Mouse (Mus musculus) urinary bladder, postnatal 4 days (tissue): ENCODE measurements at regions not wholly inside any gene's neighbourhood (a gene's known extent, or its start where the extent isn't known, plus 50 kb on each side); places are given as distances from the start of the nearest gene placed in this dataset.

Source experiments
- DNase-seq, 2 experiments: peaks; one replicate each; pipeline ENCODE4 v3.0.0; 2021 to 2022; ENCODE audit warnings: low spot score in 2 of 2

DNA sequence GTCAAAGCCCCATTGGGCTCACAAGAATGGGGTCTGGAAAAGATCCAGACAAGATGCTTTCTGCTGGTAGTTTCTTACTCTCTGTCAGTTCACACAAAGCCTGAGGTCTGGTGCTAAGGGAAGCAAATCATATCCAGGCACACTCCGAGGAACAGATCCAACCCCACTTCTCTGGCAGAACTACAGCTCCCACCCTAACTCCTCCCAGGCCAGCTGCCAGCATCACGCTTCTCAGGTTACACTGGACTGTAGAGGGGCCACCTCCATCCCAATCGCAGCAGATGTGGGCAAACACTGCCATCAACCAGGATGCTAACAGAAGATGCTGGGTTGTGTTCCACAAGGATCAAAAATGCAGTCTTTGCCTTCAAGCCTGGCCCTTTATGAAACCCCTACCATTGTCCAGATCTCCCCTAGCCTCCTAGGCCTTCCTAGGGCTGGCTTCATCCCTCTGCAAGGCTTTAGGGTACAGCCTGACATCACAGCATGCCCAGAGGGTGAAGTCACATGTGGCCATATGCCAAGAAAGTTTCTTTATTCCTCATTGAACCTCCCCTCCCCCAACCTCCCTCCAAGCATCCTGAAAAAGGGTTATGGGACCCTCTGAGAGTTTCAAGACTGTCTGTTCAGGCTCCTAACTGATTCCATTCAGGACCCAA, 99.6 kb upstream of the 2610301B20Rik start:
- peak in 1 of 2 experiments; percentile 23 for DNase-seq

DNA sequence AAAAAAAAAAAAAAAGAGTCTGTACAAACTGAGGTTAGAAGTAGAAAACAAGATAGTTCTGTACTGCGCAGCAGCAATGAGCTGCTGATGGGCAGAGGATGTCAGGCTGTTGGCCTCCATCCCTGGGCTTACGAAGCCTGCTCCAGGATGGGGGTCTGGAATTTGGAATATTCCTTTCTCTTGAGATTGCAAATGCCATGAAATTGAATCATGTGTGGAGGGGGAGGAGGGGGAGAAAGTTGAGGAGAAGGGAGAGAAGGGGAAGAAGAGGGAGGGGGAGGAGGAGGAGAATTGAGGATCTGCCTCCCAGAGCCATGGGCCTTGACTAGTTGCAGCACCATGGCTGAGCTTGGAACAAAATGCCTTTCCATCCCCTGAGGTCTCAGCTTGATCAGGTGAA, 87.6 kb upstream of the 2610301B20Rik start:
- no peak for DNase-seq

DNA sequence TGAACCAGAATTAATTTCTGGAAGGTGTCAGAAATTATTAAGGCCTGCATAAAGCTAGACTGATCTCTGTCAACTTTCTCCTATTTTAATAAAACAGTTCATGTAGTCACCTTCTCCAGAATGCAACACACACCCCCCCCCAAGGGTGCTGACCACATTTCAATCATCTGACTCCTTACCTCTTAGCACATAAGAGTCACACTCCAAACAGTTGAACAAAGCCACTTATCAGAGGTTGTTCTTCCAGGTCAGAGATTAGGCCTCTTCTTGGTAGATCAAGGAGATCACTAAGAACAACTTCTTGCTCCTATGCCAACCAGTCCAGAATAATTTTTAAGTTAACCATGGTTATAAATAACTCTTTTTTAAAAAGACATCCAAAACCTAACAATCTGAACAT, 86.0 kb upstream of the 2610301B20Rik start:
- no peak for DNase-seq

DNA sequence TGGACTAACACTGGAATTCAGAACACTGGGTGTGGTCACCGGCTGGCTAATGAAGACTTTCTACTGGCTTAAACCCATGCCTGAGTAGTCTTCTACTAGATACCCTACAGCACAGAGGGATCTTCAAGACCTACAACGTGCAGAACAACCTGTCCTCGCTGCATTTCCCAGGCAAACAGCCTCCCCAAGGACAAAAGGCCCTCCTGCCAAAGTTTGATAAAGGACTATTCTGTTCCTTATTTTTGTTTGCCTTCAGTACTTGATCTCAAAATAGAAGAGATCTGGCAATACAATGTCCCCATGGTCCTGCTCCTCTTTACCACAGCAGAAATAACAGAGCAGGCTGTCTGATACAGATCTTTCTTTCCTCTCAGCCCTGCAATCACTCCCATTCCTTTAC, 85.2 kb upstream of the 2610301B20Rik start:
- no peak for DNase-seq

DNA sequence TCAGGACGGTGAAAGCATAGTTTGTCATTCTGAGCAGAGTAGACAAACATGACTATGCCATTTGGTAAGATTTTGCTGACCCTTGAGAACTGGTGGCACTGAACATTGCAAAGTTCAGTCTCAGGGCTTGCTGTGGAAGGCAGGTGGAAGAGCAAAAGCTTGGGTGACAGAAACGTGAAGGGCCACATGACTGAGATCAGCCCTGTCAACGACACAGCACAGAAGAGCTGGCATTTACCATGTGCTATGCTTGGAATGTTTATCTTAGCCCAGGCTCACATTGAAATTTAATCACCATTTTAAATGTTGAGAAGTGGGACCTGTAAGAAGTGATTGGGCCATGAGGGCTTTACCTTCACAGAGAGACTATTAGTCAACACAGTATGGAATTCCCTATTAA, 81.7 kb upstream of the 2610301B20Rik start:
- DNase-seq = no peak

DNA sequence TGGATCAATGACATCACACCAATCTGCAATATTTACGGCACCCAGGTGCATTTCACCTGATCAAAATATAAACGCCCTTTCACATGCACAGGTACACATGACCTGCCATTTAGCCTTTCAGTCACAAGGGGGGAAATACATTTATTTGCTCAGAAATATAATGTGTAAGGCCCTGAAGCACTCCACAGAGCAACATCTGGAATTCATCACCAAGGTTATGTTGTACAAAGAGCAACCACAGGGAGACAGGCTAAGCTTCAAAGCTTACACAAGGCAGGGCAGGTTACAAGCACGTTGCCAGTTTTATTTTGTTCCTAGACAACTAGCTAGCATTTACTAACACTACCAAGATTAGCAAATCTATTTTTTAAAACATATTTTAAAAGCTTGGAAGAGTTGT, 79.8 kb upstream of the 2610301B20Rik start:
- no peak for DNase-seq

DNA sequence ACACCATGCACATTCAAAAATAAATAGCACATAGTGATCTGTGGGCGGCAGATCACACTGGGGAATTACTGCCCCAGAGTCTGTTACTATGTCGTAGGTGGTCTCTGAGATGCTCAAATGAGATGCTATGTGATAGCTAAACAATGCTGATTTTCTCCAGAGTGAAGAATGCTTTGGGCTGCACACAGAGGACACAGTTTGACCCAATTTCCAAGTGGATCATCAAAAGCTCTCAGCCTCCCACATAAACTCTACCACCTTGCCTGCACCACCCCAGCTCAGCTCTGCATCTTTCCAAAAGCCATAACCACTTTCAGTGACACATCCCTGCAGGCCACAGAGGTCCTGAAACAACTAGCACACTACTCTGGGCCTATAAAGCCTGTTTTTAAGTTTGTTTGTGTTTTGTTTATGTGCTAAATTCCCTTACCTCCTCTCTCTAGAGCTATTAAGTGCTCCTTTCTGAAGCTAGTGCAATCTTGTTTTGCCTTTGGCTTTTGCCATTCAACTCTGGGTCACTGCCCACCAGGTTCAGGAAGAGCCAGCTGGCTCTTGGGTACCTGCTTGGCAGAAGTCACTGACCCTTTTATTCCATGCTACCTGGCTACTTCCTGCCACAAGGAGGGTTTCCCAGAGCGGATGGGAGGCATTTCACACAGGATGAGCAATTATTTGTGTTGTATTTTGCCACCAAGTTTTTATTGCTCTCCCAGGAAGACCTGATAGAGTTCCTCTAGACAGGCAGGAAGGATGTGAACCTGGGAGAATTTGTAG, 73.3 kb upstream of the 2610301B20Rik start:
- DNase-seq = no peak

DNA sequence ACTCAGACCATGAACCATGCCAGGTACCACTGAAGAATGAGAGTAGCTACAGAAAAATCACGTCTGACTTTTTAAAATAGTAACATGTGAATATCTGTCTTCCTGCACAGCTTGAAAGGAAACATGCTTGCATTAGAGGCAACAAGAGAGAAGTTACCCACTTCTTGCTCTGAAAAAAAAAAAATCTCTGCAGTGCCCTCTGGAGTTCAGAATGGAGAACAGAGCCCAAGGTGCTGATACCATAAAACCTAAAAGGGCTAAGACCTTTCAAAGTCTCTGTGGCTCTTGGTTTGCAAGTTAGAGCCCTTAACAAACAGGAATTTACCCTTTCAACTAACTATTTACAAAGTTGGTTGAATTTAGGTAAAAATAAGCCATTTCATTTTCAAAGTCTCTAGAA, 69.6 kb upstream of the 2610301B20Rik start:
- DNase-seq = no peak

DNA sequence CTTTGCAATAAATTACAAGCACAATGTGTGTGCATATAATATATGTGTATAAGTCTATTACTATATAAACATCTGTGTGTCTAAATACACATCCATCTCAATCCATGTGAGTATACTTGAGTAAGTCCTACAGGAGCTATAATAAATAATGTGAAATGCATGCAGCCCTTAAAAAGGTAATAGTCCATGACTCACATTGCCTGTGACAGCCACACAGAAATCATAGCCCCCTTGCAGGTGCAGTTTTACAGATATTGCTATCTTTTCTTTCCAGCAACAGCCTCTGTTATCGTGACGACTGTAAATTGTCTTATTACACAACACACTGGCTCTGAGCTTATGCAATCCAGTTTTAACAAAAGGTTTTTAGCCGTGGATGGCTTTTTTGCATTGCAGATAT, 67.0 kb upstream of the 2610301B20Rik start:
- no peak for DNase-seq

DNA sequence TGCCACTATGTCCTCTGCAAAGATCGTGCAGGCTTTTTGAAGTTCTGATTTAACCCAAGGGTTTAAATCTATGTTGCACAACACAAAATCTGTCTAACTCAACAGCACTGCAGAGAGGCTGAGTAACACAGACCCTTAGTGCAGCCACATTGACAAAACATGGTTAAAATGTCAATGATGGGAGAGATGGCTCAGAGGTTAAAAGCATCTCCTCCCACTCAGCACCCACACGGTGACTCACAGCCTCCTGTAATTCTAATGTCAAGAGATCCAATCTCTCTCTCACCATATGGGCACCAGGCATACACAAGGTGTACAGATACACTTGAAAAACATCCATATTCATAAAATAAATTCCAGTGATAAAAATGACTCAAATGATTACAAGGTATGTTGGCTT, 61.4 kb upstream of the 2610301B20Rik start:
- no peak for DNase-seq
